Mouse (Mus musculus) neural tube, postnatal 0 days (tissue): ENCODE measurements around the gene Col8a2. TPM values are rescaled to one million over a fixed set of nuclear protein-coding genes. Genes with fewer than 3 reads are reported as not detected.

Experiments
- polyA plus RNA-seq: library from polyadenylated mRNA; unstranded; fragments of >200 nt; fragmentation: Nextera tagmentation; extraction: Ambion mirVana; gene quantifications from 2 replicates; pipeline ENCODE4 v1.2.1, GENCODE M21; 2015

Col8a2 gene
- polyA plus RNA-seq: 5.4 and 8.0 TPM in 2 replicates

DNA sequence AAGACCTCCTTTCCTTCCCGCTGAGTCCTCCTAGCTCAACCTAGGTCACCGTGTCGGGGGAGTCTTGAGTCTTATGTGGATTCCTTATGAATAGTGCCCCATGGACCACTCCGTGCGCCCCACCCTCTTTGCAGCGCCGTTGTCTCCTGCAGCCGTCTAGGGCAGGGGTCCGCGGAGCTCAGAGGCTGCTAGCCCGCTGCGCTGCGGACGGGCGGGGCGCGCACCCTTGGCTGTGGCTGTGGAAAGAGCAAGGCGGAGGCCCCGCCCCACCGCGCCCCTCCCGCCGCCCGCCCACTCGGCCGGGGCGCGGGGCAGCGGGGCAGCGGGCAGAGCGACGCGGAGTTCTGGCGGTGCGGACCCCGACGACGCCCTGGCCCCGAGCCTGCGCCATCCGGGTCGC lies at the start of gene Col8a2:
Gene Col8a2 (plus strand): TSS at position 302 of the 400 bp plus-strand sequence.

DNA sequence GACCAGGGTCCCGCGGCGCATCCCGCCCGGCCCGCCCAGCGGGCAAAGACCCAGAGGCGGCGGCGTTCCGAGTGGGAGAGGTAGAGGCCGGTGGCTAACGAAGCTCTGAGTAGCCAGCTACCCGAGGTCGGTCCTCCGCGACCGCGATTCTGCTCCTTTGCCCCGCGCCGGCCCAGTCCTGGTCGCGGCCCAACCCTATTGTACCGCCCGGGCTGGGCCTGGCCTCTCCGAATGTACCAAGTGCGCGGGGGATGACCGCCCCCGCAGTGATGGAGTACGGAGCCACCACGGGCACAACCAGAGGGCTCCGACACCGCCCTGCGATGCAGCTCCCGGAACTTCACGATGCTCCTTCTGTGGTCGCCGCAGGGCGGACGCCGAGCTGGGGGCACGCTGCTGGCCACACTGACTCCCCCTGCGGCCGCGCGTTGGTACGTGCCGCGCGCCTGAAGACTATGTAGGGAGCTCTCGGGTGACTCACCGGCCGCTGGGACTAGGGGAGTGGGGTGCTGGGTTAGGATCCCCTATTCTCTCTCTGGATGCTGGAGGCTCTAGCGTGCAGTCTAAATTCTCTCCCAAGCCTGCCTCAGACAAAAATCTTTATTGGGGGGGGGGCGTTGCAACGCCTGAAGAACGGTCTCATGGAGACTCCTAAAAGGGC lies 30.3 kb upstream of the Col8a2 start, which contains the start of gene Map7d1:
Gene Map7d1 (minus strand): TSS at position 213 of the 661 bp plus-strand sequence.

GRCm38 (mm10) chr4:126262119-126262807 lies 24.3 kb upstream of the Col8a2 start, which contains the start of gene Trappc3:
Gene Trappc3 (plus strand): TSS chr4:126262325.

GRCm38 (mm10) chr4:126321111-126321853 lies 34.7 kb downstream of the Col8a2 start, which contains the start of gene Adprhl2:
Gene Adprhl2 (minus strand): TSS chr4:126321703.

DNA sequence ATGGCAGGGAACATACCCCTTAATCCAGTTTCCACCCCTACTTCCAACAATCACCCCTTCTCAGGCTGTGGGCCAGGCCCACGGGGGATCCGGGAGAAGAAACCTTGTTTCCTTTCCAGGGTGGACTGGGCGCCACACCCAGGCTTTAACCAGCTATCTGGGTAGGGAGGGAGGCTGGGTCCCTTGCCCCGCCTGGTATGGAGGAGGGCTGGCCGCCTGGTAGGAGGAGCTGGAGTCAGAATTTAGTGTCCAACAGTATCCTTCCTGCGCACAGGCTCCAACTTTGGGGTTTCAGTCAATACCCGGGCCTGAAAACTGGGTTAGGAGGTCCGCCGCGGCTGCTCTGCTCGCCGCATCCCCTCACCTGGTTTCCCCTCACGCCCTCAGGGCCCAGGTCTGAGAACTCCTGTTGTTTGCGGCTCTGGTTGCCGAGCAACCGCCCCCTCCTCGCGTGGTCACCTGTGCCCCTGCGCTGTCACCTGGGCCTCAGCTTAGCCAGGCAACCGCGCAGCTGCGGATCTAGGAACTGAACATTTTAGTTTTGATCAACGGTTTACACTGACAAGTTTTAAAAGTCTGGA lies 38.8 kb downstream of the Col8a2 start, which contains the start of gene Tekt2:
Gene Tekt2 (minus strand): TSS at position 408 of the 581 bp plus-strand sequence.

Other genes starting within 250 kb of the Col8a2 start
- gene Mrps15, start 239.9 kb upstream of the Col8a2 start, polyA plus RNA-seq: 144 and 148 TPM in 2 replicates
- gene Oscp1, start 228.2 kb upstream of the Col8a2 start, polyA plus RNA-seq: 46.9 and 47.6 TPM in 2 replicates
- 43.2 and 47.8 TPM in 2 replicates for gene Lsm10, start 190.2 kb upstream of the Col8a2 start, polyA plus RNA-seq
- 19.1 and 20.2 TPM in 2 replicates for gene Stk40, start 182.8 kb upstream of the Col8a2 start, polyA plus RNA-seq
- 16.1 and 18.8 TPM in 2 replicates for gene Eva1b, start 139.0 kb upstream of the Col8a2 start, polyA plus RNA-seq
- 2.2 and 2.5 TPM in 2 replicates for gene Sh3d21, start 123.3 kb upstream of the Col8a2 start, polyA plus RNA-seq
- 92.2 and 93.3 TPM in 2 replicates for gene Thrap3, start 84.0 kb upstream of the Col8a2 start, polyA plus RNA-seq
- 66.0 and 69.6 TPM in 2 replicates for gene Map7d1, start 30.4 kb upstream of the Col8a2 start, polyA plus RNA-seq
- 184 and 191 TPM in 2 replicates for gene Trappc3, start 24.5 kb upstream of the Col8a2 start, polyA plus RNA-seq
- gene Adprhl2, start 34.9 kb downstream of the Col8a2 start, polyA plus RNA-seq: 61.4 and 65.5 TPM in 2 replicates
- gene Tekt2, start 38.9 kb downstream of the Col8a2 start, polyA plus RNA-seq: 10.2 and 10.3 TPM in 2 replicates
- 11.9 and 12.7 TPM in 2 replicates for gene Ago3, start 142.8 kb downstream of the Col8a2 start, polyA plus RNA-seq
- 6.5 and 8.2 TPM in 2 replicates for gene Ago1, start 181.8 kb downstream of the Col8a2 start, polyA plus RNA-seq
- 3.3 and 4.0 TPM in 2 replicates for gene Ago4, start 246.7 kb downstream of the Col8a2 start, polyA plus RNA-seq